15 mouse cellular contexts compared by ENCODE assay signal in genomic region chr4:35031141-35031540, GRCm38 (mm10).
DNase-seq lines count a peak whose midpoint lies in the region.
"Had no signal": no experiment of that assay in that cellular context is flagged by ENCODE, and none has a peak within 500 bp of the region (broad histone marks: within the 10 kb centered on the region; RNA-seq: fewer than 3 reads in every experiment).

No protein-coding gene starts in this region.

- intact Hi-C loops in heart, postnatal 36 days (cut with DNase I), result no loop called here

- DNase-seq in cerebellum, adult 9-11 months, result peak; percentile 6
- no peak for DNase-seq in cerebellum, postnatal 36 days
- peak; percentile 59 for DNase-seq in heart, adult 11 months
- no peak for DNase-seq in heart, postnatal 36 days
- peak; percentile 12 for DNase-seq in lung, postnatal 36 days
- DNase-seq in lung, postnatal 10 days, result no peak
- peak; percentile 21 for DNase-seq in brain, adult 2 months (ENCODE audit: low read depth, low spot score)
- no peak for DNase-seq in kidney, adult 18-20 months
- DNase-seq: B cell, adult 2 months; gastrocnemius, postnatal 14 days; heart, adult 2 months; heart, postnatal 4 days; left cerebral cortex, postnatal 4 days; right cerebral cortex, postnatal 14 days; thymus, postnatal 36 days had no signal

Comparison
In these comparisons a context has a peak if more than half of its experiments do, and no peak if none do; other contexts are left out.
1. DNase-seq: peak in cerebellum, adult 9-11 months (single experiment), heart, adult 11 months (single experiment), lung, postnatal 36 days (single experiment) and brain, adult 2 months (single experiment); none in cerebellum, postnatal 36 days (0 of 2), heart, postnatal 36 days (0 of 2), lung, postnatal 10 days (single experiment) and kidney, adult 18-20 months (single experiment).